Mouse (Mus musculus): ENCODE measurements around the gene Znrd1.

Znrd1 gene

DNA sequence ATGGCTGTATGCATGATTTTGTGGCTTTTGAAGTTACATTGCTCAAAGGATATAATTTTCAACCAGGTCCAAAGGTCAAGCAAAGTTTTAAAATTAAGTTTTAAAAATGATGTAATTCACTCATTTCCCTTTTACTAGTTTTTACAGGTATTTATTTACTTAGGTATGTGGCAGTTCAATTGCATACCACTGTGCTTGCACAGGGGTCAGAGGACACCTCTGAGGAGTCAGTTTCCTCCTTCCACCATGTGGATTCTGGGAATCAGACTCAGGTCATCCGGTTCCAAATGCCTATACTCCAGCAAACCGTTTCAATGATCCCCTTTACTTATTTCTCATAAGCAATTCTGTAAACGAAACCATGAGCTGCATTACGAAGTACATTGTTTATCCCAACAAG, 35.6 kb downstream of the Znrd1 start:
- no peak for DNase-seq

GRCm38 (mm10) chr17:36920239-36920638, 38.1 kb downstream of the Znrd1 start:
- DNase-seq: no peak

GRCm38 (mm10) chr17:36915076-36915475, 43.3 kb downstream of the Znrd1 start:
- peak; percentile 43 for DNase-seq

GRCm38 (mm10) chr17:36914108-36914507, 44.3 kb downstream of the Znrd1 start:
- peak; percentile 53 for DNase-seq

GRCm38 (mm10) chr17:36912031-36912430, 46.3 kb downstream of the Znrd1 start:
- DNase-seq: no peak

GRCm38 (mm10) chr17:36909802-36910201, 48.6 kb downstream of the Znrd1 start:
- DNase-seq: no peak

DNA sequence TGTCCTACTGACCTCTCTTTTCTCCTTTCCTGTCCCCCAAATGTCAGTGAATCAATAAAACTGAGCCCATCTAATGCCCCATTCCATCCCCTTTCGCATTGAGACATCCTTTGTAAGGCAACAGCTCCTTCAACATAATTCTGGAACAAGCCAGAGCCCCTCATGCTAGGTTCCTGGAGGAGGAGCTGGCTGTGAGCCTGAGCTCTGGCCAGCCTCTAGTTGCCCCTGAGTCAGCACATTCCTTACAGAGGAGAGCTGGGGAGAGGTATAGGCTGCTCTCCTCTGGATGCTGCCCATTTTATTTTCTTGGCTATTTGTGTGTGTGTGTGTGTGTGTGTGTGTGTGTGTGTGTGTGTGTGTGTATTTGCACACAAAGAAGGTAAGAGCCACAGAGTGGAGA, 50.1 kb downstream of the Znrd1 start:
- DNase-seq: no peak
